Mouse (Mus musculus) ES-Bruce4 (cell line): Measurements from ENCODE around the gene B630019K06Rik.

ENCODE experiments used
- CTCF ChIP-seq: IDR thresholded peaks from one replicate; pipeline ENCODE4 v1.8.1; 2011; ENCODE audit warnings: low read depth, low read length
- EP300 ChIP-seq: IDR thresholded peaks from 2 replicates; pipeline ENCODE4 v1.6.1; 2011; ENCODE audit warnings: low read depth, low read length; ENCODE audit not compliant: insufficient read depth
- POLR2A ChIP-seq: IDR thresholded peaks from one replicate; pipeline ENCODE4 v1.8.1; 2011; ENCODE audit warnings: low read length; ENCODE audit not compliant: insufficient read depth

DNA sequence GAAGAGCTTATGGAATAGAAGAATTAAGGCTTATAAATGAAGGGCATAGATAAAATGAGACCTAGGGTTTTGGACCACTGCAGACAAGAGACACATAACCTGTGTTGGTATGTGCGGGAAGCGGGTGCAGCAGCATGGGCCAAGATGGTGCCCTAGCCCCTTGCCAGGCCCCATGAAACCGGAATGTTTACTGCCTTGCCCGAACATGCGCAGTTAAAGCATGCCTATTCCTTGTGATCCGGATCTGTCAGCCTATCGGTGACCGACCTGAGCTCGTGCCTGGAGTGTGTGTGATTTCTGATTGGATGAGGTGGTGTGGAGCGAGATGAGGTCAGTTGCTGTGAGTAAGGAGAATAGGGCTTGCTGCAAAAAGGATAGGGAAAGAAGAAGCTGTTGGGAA lies 39.7 kb upstream of the B630019K06Rik start:
- TF ChIP-seq POLR2A (no peak), CTCF (no peak), EP300 (no peak)
